Mouse (Mus musculus) liver, embryonic 16.5 days (tissue): ENCODE results near the gene Cnot1. TPM values are rescaled to one million over a fixed set of nuclear protein-coding genes. Genes with fewer than 3 reads are reported as not detected.
A peak's percentile ranks its signal among the peaks of the same experiment; 100 is the strongest.

Experiments
- ATAC-seq: fragments of 200-750 bp; cut with Nextera tagmentation; 2 replicates; pipeline ENCODE4 v1.8.0; 2017; ENCODE audit warnings: low read depth, mild to moderate bottlenecking, moderate number of reproducible peaks, moderate library complexity
- H3K27ac ChIP-seq: fragments of 300-500 bp; sonication (generic); 2 replicates; pipeline ENCODE4 v1.5.1; 2014; ENCODE audit warnings: mild to moderate bottlenecking, low read length
- H3K27me3 ChIP-seq: fragments of 300-500 bp; sonication (generic); 2 replicates; pipeline ENCODE4 v1.6.1; 2014; ENCODE audit warnings: low read depth, low read length, mixed read lengths; ENCODE audit not compliant: control insufficient read depth, insufficient read depth
- H3K36me3 ChIP-seq: fragments of 300-500 bp; sonication (generic); 2 replicates; pipeline ENCODE4 v1.6.1; 2014; ENCODE audit warnings: mild to moderate bottlenecking; ENCODE audit not compliant: control insufficient read depth, insufficient read depth
- H3K4me1 ChIP-seq: fragments of 300-500 bp; sonication (generic); 2 replicates; pipeline ENCODE4 v1.6.1; 2014; ENCODE audit warnings: low read depth, low read length, mixed read lengths; ENCODE audit not compliant: control insufficient read depth
- H3K4me2 ChIP-seq: fragments of 300-500 bp; sonication (generic); 2 replicates; pipeline ENCODE4 v1.6.1; 2014; ENCODE audit warnings: low read depth, low read length, mixed read lengths
- H3K4me3 ChIP-seq: fragments of 300-500 bp; sonication (generic); 2 replicates; pipeline ENCODE4 v1.5.1; 2014; ENCODE audit warnings: low read depth, mild to moderate bottlenecking, low read length
- H3K9ac ChIP-seq: fragments of 300-500 bp; sonication (generic); 2 replicates; pipeline ENCODE4 v1.6.1; 2014; ENCODE audit warnings: low read depth, low read length
- H3K9me3 ChIP-seq: fragments of 300-500 bp; sonication (generic); replicated peaks from 2 replicates; pipeline ENCODE4 v1.6.1; 2016; ENCODE audit warnings: low read length; ENCODE audit not compliant: control insufficient read depth
- whole genome bisulfite sequencing: fragments of 180-500 bp; shearing (Covaris S2); extraction: QIAGEN DNeasy Blood & Tissue Kit; methylation state at CpG from one replicate; pipeline ENCODE4 v1.1.7; 2014; ENCODE audit not compliant: insufficient replicate concordance; 5-methylcytosine and 5-hydroxymethylcytosine counted together
- polyA plus RNA-seq: library from polyadenylated mRNA; unstranded; fragments of >200 nt; fragmentation: Nextera tagmentation; extraction: Ambion mirVana; gene quantifications from 2 replicates; pipeline ENCODE4 v1.2.1, GENCODE M21; 2015

Cnot1 gene
- polyA plus RNA-seq: 29.6 and 30.6 TPM in 2 replicates

DNA sequence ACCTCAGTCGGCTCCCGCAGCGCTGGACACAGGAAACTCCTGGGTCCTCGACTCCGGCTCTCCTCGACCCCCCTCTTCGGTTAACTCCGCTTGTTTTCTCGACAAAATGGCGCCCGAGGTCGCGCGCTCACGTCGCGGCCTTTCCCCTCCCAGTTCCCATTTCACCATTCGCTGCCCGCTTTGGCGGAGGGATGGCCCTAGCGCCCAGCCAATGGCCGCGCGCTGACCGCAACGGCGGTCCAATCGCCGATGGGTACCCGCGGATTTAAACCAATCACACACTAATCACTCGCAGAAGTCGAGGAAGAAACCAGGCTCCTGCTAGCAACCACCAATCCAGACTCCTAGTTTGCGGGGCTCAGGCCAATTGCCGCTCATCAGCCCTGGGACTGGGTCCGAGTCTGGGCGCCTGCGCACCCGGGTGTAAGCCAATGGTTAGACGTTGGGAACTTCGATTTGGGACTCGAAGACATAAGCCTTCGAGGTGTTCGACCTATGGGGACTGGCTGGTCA is at the start of gene Cnot1:
Gene Cnot1, minus strand, starts transcription at position 134 of the 513 bp plus-strand sequence.
- H3K4me2 ChIP-seq: peak within 1 kb of the TSS; percentile 94
- H3K9ac ChIP-seq: peak within 1 kb of the TSS; percentile 97
- H3K4me3 ChIP-seq: peak within 1 kb of the TSS; percentile 92
- under 1% methylated on average over 44 of the region's 44 CpGs for WGBS
- H3K27me3 ChIP-seq: no peaks in the 10 kb centered on the region
- no peaks in the 10 kb centered on the region for H3K9me3 ChIP-seq
- peak; percentile 95 for ATAC-seq
- H3K27ac ChIP-seq: peak within 1 kb of the TSS; percentile 96
- H3K36me3 ChIP-seq: no peaks in the 10 kb centered on the region
- H3K4me1 ChIP-seq: peaks cover 28% of the 10 kb centered on the region

DNA sequence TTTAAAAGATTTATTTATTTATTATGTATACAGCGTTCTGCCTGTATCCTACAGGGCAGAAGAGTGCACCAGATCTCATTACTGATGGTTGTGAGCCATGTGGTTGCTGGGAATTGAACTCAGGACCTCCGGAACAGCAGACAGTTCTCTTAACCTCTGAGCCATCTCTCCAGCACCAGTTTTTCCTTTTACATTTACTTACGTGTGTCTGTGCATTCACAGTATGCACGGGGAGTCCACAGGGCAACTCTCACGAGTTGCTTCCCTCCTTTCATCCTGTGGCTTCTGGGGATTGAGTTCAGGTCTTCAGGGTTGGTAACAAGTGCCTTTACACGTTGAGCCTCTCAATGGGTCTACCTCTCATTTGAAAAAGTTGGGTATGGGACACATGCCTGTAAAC is 46.9 kb upstream of the Cnot1 start:
- H3K4me2 ChIP-seq: no peak overlapping the region
- 66% methylated on average over 6 of the region's 6 CpGs for WGBS

DNA sequence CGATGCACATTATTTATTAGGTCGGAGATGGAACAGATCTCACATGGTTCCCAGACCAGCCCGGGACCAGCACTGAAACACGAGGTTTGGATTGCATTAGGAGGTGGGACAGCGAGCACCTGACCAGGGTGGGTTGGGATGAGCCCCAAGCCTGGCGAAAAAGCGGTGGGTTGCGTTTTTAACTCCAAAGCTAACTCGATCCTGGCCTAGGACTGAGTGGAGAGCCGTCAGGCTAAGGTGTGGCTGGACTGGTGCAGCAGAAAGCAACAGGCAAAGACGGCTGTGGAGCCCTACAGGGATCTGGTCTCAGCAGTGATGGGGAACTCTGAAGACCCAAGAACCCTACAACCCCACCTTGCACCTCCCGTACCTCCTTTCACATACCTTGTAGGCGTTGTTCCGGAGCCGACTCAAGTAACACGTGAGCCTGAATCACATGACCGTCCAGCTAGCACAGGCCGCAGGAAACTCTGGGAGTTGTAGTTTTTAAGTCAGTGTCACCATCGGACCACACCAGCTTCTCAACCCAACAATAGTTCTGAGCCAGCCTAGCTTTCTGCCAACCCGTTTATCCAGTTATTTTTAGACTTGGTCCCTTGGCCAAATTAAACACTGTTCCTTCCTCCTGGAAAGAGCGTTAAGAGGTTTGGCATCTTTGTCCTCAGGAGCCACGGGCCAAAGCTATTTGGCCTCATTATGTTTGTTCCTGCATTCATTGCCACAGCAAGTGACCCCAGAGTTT is 46.0 kb upstream of the Cnot1 start, which contains the start of gene Slc38a7:
Gene Slc38a7, minus strand, starts transcription at position 438 of the 742 bp plus-strand sequence.
- peak within 1 kb of the TSS; percentile 72 for H3K4me3 ChIP-seq
- peak within 1 kb of the TSS; percentile 80 for H3K4me2 ChIP-seq
- H3K27me3 ChIP-seq: no peaks in the 10 kb centered on the region
- H3K27ac ChIP-seq: peak within 1 kb of the TSS; percentile 54
- H3K4me1 ChIP-seq: peaks cover 6% of the 10 kb centered on the region; the same call in 1 of the 2 replicates
- peak within 1 kb of the TSS; percentile 65 for H3K9ac ChIP-seq
- H3K9me3 ChIP-seq: no peaks in the 10 kb centered on the region
- no peaks in the 10 kb centered on the region; the same call in 1 of the 2 replicates for H3K36me3 ChIP-seq
- WGBS: 13% methylated on average over 22 of the region's 22 CpGs
- ATAC-seq: peak; percentile 87

More for the DNA sequence above, 46.9 kb upstream of the Cnot1 start:
- Histone ChIP-seq H3K27ac (no peak overlapping the region), H3K36me3 (no peaks in the 10 kb centered on the region), H3K9ac (no peak overlapping the region), H3K4me1 (peaks cover 6% of the 10 kb centered on the region; the same call in 1 of the 2 replicates), H3K9me3 (no peaks in the 10 kb centered on the region), H3K27me3 (no peaks in the 10 kb centered on the region), H3K4me3 (no peak overlapping the region)
- ATAC-seq: no peak

DNA sequence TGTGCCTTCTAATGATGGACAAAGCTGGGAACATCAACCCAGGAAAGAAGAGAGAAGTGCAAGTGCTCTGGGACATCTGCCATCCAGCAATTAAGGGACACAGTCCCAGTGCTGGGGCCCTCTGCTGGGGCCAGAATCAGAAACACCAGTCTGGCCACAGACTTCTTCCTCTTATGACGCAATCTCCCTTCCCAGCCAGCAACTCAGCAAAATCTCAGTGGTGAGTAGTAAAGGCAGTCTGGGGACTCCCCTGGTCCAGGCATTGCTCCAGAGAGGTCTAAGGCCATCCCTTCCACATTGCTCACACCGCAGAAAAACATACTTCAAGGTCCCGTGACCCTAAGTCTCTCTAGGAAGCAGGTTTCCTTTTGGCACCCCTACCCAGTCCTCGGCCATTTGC is 45.0 kb upstream of the Cnot1 start:
- WGBS: 26% methylated on average over 4 of the region's 4 CpGs
- ATAC-seq: peak; percentile 66
- no peaks in the 10 kb centered on the region for H3K27me3 ChIP-seq
- peaks cover 6% of the 10 kb centered on the region; the same call in 1 of the 2 replicates for H3K4me1 ChIP-seq
- H3K27ac ChIP-seq: peak overlapping the region; percentile 54
- no peaks in the 10 kb centered on the region; the same call in 1 of the 2 replicates for H3K36me3 ChIP-seq
- peak overlapping the region; percentile 80 for H3K4me2 ChIP-seq
- peak overlapping the region; percentile 72 for H3K4me3 ChIP-seq
- no peaks in the 10 kb centered on the region for H3K9me3 ChIP-seq
- H3K9ac ChIP-seq: no peak overlapping the region; the same call in 1 of the 2 replicates

DNA sequence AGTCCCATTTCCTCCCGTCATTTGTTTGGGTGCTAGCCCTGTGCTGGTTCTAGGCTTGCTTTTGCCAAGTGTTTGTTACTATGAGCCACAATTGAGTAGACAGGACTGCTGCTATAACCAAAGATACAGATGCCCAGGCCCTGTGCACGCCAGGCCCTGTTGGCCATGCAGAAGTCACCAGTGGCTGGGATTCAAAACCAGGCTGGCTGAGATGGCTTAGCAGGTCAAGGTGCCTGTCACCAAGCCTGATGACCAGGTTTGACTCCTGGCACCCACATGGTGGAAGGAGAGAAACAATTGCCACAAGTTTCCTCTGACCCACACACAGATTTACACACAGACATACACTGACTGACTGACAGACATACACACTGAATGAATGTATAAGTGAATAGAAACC is 43.1 kb upstream of the Cnot1 start:
- Histone ChIP-seq H3K4me3 (no peak overlapping the region), H3K27me3 (no peaks in the 10 kb centered on the region), H3K9me3 (no peaks in the 10 kb centered on the region), H3K9ac (no peak overlapping the region), H3K27ac (no peak overlapping the region), H3K4me1 (peaks cover 6% of the 10 kb centered on the region; the same call in 1 of the 2 replicates), H3K4me2 (no peak overlapping the region), H3K36me3 (no peaks in the 10 kb centered on the region; the same call in 1 of the 2 replicates)
- no peak for ATAC-seq
- WGBS: 77% methylated on average over 2 of the region's 2 CpGs

DNA sequence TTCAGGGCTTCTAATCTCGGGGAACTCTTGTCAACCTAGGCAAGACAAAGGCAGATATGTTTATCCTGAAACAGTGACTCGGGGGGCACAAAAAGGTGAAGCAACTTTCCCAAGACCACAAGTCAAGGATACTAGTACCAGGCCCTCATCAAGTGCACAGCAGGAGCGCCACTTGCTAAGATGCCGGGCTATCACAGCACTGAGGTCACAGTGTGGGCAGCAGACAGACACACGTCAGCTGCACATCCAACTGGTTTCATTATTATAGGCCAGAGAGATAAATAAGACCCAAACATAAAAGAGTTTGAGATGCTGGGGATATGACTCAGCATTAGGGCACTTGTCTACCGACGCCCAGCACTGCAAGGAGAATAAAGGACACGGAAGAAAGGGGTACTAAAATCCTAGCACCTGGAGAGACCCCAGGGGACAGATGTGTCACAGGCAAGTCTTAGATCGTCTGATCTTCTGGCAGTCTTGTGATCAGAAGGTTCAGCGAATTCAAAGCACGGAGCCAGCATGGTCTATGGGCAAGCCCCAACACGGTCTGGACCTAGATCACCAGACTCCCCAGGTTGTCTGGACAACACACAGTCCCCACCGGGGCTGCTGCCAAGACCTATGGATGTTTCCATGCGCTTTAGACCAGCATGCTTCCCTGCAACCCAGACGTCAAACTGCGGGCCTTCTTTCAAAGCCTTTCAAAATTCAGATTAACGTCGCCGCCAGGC is 41.6 kb upstream of the Cnot1 start:
- Histone ChIP-seq H3K9ac (no peak overlapping the region), H3K4me2 (no peak overlapping the region), H3K9me3 (no peaks in the 10 kb centered on the region), H3K4me3 (no peak overlapping the region), H3K36me3 (no peaks in the 10 kb centered on the region; the same call in 1 of the 2 replicates), H3K27ac (no peak overlapping the region), H3K27me3 (no peaks in the 10 kb centered on the region), H3K4me1 (peaks cover 6% of the 10 kb centered on the region; the same call in 1 of the 2 replicates)
- 76% methylated on average over 19 of the region's 19 CpGs for WGBS
- no peak for ATAC-seq

DNA sequence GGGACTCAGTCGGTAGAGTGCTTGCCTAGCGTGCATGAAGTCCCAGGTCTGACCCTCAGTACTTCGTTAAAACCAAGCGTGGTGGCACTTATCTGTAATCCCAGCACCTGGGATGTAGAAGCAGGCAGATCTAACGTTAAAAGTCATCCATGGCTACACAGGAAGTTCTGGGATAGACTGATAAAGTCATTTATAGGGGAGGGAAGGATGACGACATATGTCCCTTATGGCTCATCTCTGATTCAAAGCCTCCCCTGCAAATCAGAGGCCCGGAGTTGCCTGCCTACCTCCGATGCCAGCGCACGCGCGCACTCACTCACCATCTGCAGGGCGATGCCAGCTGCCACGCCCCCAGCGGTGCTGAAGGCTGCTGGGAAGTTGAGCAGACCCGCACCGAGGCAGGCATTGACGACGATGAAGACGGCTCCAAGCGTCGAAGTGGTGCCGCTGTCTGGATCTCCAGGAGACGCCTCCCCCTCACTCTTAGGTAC is 40.8 kb upstream of the Cnot1 start:
- H3K27me3 ChIP-seq: no peaks in the 10 kb centered on the region
- no peak overlapping the region for H3K4me3 ChIP-seq
- H3K4me1 ChIP-seq: peaks cover 6% of the 10 kb centered on the region; the same call in 1 of the 2 replicates
- no peak overlapping the region for H3K27ac ChIP-seq
- H3K36me3 ChIP-seq: no peaks in the 10 kb centered on the region; the same call in 1 of the 2 replicates
- 51% methylated on average over 24 of the region's 24 CpGs for WGBS
- ATAC-seq: no peak
- no peak overlapping the region for H3K4me2 ChIP-seq
- no peaks in the 10 kb centered on the region for H3K9me3 ChIP-seq
- no peak overlapping the region for H3K9ac ChIP-seq

DNA sequence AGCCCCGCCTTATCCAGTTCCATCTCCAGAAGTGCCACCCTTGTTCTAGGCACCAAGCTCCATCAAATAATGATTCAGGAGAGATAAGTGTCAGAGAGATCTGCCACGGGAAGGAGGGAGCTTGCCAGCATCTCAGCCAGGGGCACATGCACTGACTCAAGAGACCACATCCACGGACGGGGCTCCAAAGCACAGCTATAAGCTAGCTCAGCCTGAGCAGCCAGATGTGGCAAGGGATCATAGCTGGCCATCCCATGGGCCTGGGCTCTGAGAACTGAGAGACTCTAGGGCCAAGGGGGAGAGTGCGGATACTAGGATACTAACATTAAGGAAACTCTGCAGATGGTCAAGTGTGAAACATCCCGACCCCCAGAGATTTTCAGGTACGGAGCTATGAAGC is 37.8 kb upstream of the Cnot1 start:
- WGBS: 77% methylated on average over 7 of the region's 7 CpGs

More for the DNA sequence above, 37.8 kb upstream of the Cnot1 start:
- ATAC-seq: no peak
- no peaks in the 10 kb centered on the region; the same call in 1 of the 2 replicates for H3K36me3 ChIP-seq
- no peak overlapping the region for H3K4me3 ChIP-seq
- H3K4me1 ChIP-seq: no peaks in the 10 kb centered on the region
- H3K27ac ChIP-seq: no peak overlapping the region
- H3K27me3 ChIP-seq: no peaks in the 10 kb centered on the region
- H3K9ac ChIP-seq: no peak overlapping the region
- no peaks in the 10 kb centered on the region for H3K9me3 ChIP-seq
- H3K4me2 ChIP-seq: no peak overlapping the region
